Mouse (Mus musculus) liver, embryonic 11.5 days (tissue): Measurements from ENCODE around the gene Vmn1r218. TPM values are rescaled to one million over a fixed set of nuclear protein-coding genes. Genes with fewer than 3 reads are reported as not detected.

Experiments used
- ATAC-seq: fragments of 200-750 bp; cut with Nextera tagmentation; replicated peaks from 2 replicates; pipeline ENCODE4 v1.8.0; 2017; ENCODE audit warnings: moderate number of reproducible peaks, mild to moderate bottlenecking, moderate TSS enrichment, moderate library complexity; ENCODE audit not compliant: low FRiP score
- DNase-seq: peaks from one replicate; pipeline ENCODE4 v3.0.0-alpha.2; 2017; ENCODE audit warnings: low spot score
- H3K27ac ChIP-seq: fragments of 300-500 bp; sonication (generic); 2 replicates; pipeline ENCODE4 v1.5.1; 2014; ENCODE audit warnings: mild to moderate bottlenecking, low read depth, low read length, control low read depth
- H3K27me3 ChIP-seq: fragments of 300-500 bp; sonication (generic); replicated peaks from 2 replicates; pipeline ENCODE4 v1.6.1; 2014; ENCODE audit warnings: low read length, mixed read lengths; ENCODE audit not compliant: control insufficient read depth, insufficient read depth
- H3K36me3 ChIP-seq: fragments of 300-500 bp; sonication (generic); 2 replicates; pipeline ENCODE4 v1.6.1; 2014; ENCODE audit warnings: mild to moderate bottlenecking, low read length, moderate library complexity, mixed read lengths; ENCODE audit not compliant: control insufficient read depth, insufficient read depth
- H3K4me1 ChIP-seq: fragments of 300-500 bp; sonication (generic); replicated peaks from 2 replicates; pipeline ENCODE4 v1.6.1; 2014; ENCODE audit warnings: low read length, mixed read lengths; ENCODE audit not compliant: control insufficient read depth, insufficient read depth
- H3K4me2 ChIP-seq: fragments of 300-500 bp; sonication (generic); 2 replicates; pipeline ENCODE4 v1.6.1; 2014; ENCODE audit warnings: mild to moderate bottlenecking, control low read depth, moderate library complexity
- H3K4me3 ChIP-seq: fragments of 300-500 bp; sonication (generic); 2 replicates; pipeline ENCODE4 v1.5.1; 2014; ENCODE audit warnings: low read depth, low read length, control low read depth
- H3K9ac ChIP-seq: fragments of 300-500 bp; sonication (generic); 2 replicates; pipeline ENCODE4 v1.6.1; 2014; ENCODE audit warnings: low read depth, low read length, control low read depth
- H3K9me3 ChIP-seq: fragments of 300-500 bp; sonication (generic); 2 replicates; pipeline ENCODE4 v1.6.1; 2016; ENCODE audit warnings: low read length, inconsistent platforms, mixed read lengths; ENCODE audit not compliant: control insufficient read depth
- WGBS: fragments of 180-500 bp; shearing (Covaris S2); extraction: QIAGEN DNeasy Blood & Tissue Kit; methylation state at CpG from one replicate; pipeline ENCODE4 v1.1.7; 2014; 5-methylcytosine and 5-hydroxymethylcytosine counted together
- polyA plus RNA-seq: library from polyadenylated mRNA; unstranded; fragments of >200 nt; fragmentation: Nextera tagmentation; extraction: Ambion mirVana; gene quantifications from 2 replicates; pipeline ENCODE4 v1.2.1, GENCODE M21; 2014

The Vmn1r218 gene
- polyA plus RNA-seq, 1 experiment from 2014 or later = not detected

DNA sequence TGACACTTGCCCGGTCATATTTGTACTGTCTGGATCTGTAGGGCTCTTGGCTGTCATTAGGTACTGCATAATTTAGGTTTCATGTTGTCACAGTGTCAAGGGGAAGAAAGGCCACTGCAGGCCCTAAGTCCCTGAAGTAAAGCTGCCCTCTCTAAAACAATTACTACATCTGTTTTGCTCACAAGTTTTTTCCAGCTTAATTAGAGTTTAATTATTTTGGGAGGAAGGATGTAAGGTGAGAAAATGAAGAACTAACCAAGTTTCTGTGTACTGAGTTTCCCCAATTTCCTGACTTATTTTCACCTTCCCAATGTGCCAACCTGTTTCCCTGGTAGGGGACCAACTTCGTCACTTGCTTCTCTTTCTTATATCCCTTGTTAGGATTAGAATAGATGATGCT, 54.9 kb downstream of the Vmn1r218 start, which contains the start of gene Vmn1r220:
Vmn1r220 (minus strand) TSS at position 101 of the 400 bp plus-strand sequence.
- 80% methylated on average over 2 of the region's 2 CpGs for WGBS
- DNase-seq = no peak
- no peaks in the 10 kb centered on the region for H3K27me3 ChIP-seq
- H3K4me2 ChIP-seq = no peak within 1 kb of the TSS
- no peaks in the 10 kb centered on the region for H3K9me3 ChIP-seq
- H3K9ac ChIP-seq = no peak within 1 kb of the TSS
- ATAC-seq = no peak
- H3K4me1 ChIP-seq = no peaks in the 10 kb centered on the region
- no peak within 1 kb of the TSS for H3K4me3 ChIP-seq
- no peak within 1 kb of the TSS for H3K27ac ChIP-seq
- no peaks in the 10 kb centered on the region for H3K36me3 ChIP-seq

Other genes with a start within 250 kb of the Vmn1r218 start
- not detected in 2 replicates for gene Vmn1r212, start 248.9 kb upstream of the Vmn1r218 start, polyA plus RNA-seq
- not detected in 2 replicates for gene Vmn1r213, start 125.5 kb upstream of the Vmn1r218 start, polyA plus RNA-seq
- gene Vmn1r214, start 102.7 kb upstream of the Vmn1r218 start, polyA plus RNA-seq = not detected in 2 replicates
- gene Vmn1r215, start 65.1 kb upstream of the Vmn1r218 start, polyA plus RNA-seq = not detected in 2 replicates
- gene Vmn1r217, start 14.9 kb upstream of the Vmn1r218 start, polyA plus RNA-seq = not detected in 2 replicates
- gene Vmn1r219, start 26.2 kb downstream of the Vmn1r218 start, polyA plus RNA-seq = not detected in 2 replicates
- gene Vmn1r220, start 54.8 kb downstream of the Vmn1r218 start, polyA plus RNA-seq = not detected in 2 replicates
- gene Vmn1r221, start 81.0 kb downstream of the Vmn1r218 start, polyA plus RNA-seq = not detected in 2 replicates
- not detected in 2 replicates for gene Vmn1r222, start 102.8 kb downstream of the Vmn1r218 start, polyA plus RNA-seq
- gene Vmn1r223, start 114.0 kb downstream of the Vmn1r218 start, polyA plus RNA-seq = not detected in 2 replicates
- gene Zfp322a, start 236.1 kb downstream of the Vmn1r218 start, polyA plus RNA-seq = 36.4 and 37.0 TPM in 2 replicates